Mouse (Mus musculus) cerebellum, adult 11-12 months (tissue): ENCODE data around the gene Cd46.

Experiments
- DNase-seq: peaks from one replicate; pipeline ENCODE4 v3.0.0; 2022

The Cd46 gene

GRCm38 (mm10) chr1:195018089-195018999 is 73.7 kb downstream of the Cd46 start:
- peak; percentile 95 for DNase-seq

DNA sequence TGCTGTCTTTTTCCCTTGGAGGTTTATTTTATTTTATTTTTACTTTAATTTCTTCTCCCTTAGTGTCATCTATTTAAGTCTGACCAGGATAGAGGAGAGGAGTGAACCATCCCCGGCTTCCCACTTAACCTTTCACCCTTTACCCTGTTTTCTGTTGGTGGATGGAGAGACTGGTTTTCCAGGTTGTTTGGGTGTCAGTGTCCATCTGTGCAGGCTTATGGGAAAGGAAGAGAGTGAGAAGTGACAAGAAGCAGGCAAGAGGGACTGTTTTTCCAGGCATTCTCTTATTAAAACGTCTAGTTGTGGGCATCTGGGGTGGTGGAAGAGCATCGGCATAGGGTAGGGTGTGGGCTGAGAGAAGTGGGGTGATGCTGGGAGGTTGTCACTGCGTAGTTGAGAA is 74.4 kb downstream of the Cd46 start:
- no peak for DNase-seq

DNA sequence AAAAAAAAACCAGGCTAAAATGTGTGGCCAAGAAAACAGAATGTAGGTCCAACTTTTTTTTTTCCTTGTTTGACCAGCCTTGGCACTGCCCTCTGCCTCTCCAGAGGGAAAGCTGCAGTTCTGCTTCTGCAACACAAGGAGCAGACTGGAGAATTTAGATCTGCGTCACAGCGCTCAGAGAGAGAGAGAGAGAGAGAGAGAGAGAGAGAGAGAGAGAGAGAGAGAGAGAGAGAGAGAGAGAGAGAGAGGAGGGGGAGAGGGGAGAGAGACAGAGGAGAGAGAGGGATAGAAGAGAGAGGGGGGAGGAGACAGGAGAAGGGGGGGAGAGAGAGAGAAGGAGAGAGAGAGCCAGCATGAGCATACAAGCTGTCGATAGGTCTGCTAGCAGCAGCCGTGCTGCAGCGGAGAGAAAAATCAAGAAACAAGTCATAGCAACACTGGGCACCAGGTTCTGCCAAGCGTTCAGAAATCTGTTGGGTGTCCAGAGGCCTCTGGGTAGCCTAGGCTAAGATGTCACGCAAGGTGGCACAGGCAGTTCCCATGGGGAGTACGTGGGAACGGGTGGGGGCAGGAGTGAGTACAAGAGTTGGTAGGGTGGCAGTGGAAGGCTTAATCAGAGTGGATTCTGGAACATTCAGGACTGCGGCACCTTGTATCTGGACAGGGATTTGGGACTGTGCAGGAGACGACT is 75.1 kb downstream of the Cd46 start:
- peak; percentile 85 for DNase-seq

- DNase-seq = peak; percentile 70
These were observed 76.8 kb downstream of the Cd46 start for GRCm38 (mm10) chr1:195015281-195015680.

GRCm38 (mm10) chr1:195014201-195014885 is 77.7 kb downstream of the Cd46 start:
- no peak for DNase-seq

GRCm38 (mm10) chr1:195012531-195012930 is 79.5 kb downstream of the Cd46 start:
- DNase-seq = no peak

GRCm38 (mm10) chr1:195006267-195006666 is 85.8 kb downstream of the Cd46 start:
- DNase-seq = no peak

- DNase-seq = no peak
These were observed 87.9 kb downstream of the Cd46 start for GRCm38 (mm10) chr1:195004194-195004593.

DNA sequence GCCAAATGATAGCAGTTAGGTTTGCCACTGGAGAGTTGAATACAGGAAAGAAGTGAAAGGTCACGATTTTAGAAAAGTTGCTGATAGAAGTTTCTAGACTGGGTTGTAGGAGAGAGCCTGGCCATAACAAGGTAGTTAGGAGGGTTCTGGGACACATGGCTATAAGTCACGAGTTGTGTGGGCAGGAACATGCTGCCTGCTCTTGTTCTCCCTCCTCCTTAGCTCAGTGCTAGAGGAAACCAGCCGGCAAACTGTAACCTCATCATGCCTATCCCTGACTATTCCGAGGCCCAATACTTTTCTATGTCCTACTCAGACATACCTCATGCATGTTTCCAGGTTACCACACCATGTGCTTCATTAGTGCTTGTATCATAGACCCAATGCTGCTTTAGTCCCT is 88.7 kb downstream of the Cd46 start:
- no peak for DNase-seq

- no peak for DNase-seq
These were observed 93.7 kb downstream of the Cd46 start for GRCm38 (mm10) chr1:194998396-194998795.

- no peak for DNase-seq
These were observed 96.9 kb downstream of the Cd46 start for GRCm38 (mm10) chr1:194995196-194995595.

- no peak for DNase-seq
These were observed 97.8 kb downstream of the Cd46 start for GRCm38 (mm10) chr1:194994262-194994661.

DNA sequence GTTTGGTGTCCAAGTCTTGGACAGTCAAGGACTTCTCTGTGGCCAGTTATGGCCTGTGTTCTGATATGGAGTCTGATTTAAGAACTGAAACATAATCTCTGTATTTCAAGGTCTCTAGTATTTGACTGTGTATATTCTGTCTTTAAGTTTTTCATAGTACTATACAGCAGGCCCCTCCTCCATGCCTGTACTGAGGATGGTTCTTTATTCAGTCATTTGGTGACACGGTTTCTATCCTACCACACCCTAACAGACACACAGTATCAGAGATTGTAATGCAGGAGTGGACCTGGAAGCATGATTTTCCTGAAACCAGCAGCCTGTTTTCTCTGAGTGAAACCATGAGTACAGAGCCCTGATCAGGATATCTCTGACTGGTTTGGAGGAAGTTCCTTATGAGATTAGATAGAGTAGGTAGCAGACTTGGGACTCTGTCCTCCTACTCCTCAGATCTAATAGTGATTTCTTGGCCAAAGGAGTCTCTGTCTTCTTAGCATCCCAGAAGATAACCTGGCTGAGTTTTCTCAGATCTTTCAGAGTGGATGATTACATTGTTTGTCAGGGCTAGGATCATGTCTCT is 98.5 kb downstream of the Cd46 start:
- DNase-seq = no peak

GRCm38 (mm10) chr1:194992589-194993317 is 99.3 kb downstream of the Cd46 start:
- no peak for DNase-seq

DNA sequence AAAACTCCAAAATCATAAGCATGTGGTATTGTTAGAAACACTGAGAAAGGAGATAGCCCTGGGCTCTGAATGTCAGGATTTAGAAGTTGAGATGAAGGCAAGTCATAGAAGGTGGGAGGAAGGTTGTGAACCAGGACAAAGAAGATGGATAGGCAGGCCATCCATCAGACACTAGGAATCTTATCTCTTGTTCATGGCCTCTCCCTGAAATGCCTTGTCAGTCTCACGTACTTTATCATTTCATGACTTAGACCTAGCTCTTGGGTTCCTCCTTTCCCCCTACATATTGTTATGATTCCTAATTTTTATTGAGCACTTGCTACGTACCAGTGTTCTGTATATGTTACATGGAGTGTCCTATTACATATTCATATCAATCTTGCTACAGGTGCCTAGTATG is 100.4 kb downstream of the Cd46 start:
- no peak for DNase-seq

GRCm38 (mm10) chr1:194990976-194991375 is 101.1 kb downstream of the Cd46 start:
- no peak for DNase-seq

GRCm38 (mm10) chr1:194989024-194989423 is 103.0 kb downstream of the Cd46 start:
- no peak for DNase-seq
